Mouse (Mus musculus) thymus, postnatal 36 days (tissue): ENCODE data around the gene Sult4a1.
"Not testable (repeated sequence)": the region's sequence is repeated elsewhere in the genome, so short reads cannot be mapped to it uniquely, and the experiment has no call there.

Source experiments
- DNase-seq, 2 experiments: peaks; one replicate each; pipeline ENCODE4 v3.0.0; 2022; ENCODE audit warnings: mixed read lengths in 2 of 2

Sult4a1 gene

DNA sequence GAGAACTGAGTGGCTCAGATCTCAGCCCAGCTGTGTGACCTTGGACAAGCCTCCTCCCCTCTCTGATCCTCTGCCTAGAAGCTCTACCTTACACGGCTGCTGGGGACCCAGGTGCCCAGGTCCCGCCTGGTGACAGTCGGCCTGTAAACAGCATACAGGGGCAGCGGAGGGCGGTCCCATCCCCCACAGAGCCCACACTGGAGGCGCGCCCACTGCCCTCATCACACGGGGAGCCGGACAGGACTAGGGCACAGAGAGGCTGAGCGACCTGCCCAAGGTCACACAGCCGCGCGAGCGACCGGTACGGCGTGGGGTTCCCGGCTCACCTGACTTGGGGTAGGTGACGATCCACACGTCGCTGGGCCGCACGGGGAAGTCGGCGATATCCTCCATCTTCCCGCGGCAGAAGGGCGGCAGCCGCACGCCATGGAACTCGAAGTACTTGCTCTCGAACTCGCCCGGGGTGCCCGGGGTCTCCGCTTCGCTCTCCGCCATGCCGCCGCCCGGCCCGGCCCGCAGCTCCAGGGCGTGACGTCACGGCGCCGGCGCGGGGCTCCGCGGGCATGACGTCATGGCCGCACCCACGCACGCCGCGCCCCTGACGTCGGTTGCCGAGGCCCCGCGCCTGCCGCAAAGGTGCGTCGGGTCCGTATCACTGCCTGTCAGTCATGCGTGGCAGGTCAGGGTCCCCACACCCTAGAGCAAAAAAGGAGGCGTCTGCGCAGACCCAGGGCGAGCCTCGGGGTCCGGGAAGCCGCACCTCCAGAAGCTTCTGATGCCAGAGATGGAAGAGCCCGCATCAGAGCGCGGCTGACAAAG is at the start of gene Sult4a1:
Gene Sult4a1, minus strand, starts transcription at position 650 of the 819 bp plus-strand sequence.
- DNase-seq: no peak

DNA sequence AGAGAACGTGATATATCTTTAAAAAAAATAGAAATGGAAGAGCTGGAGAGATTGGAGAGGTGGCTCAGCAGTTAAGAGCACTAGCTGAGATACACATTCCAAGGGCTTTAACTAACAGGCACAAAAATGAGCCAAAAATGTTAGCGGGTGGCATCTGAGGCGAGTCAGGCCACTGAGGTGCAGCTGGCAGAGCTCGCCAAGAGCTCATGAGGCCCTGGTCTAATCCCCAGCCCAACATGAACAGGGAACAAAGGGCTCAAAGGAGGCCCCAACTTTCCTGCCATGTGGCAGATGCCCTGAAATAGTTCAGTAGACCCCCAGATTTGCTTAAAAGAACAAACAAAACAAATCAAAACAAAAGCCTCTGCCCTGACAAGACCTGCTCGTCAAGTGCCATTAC is 35.4 kb upstream of the Sult4a1 start:
- no peak for DNase-seq

DNA sequence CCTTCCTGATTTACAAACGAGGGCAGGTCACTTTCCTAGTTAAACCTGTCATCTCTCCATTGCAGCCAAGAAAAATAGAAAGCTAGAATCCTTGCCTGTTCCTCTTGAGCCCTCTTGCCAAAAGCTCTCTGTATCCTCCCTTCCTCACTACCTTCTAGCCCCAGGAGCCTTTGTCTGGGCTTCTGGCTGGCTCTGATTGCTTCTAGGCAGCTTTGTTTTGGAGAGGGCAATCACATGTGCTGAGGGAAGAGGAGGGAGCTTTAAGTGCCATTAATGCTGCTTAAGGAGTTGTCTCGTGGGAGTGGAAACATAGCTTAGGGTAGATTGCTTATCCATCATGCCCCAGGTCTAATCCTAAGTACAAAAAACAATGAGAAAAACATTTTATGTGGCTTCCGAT is 34.6 kb upstream of the Sult4a1 start:
- DNase-seq: no peak

DNA sequence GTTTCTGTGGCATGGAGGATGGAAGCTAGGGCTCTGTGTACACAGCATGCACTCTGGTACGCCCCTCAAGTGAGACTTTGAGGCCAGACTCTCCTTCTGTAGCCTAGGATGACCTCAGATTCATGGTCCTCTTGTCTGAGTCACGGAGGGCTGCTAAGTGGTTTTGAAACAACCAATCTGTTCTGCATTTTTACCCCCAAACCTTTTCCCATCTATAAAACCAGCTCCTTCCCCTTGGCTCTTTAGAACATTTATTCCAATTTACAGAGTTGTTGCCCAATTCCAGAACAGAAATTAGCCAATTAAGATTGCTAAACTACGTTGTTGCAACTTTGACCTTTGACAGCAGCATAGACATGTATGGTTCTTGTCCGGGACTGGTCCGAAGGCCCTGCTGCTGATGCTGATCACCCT is 34.0 kb upstream of the Sult4a1 start:
- no peak for DNase-seq

DNA sequence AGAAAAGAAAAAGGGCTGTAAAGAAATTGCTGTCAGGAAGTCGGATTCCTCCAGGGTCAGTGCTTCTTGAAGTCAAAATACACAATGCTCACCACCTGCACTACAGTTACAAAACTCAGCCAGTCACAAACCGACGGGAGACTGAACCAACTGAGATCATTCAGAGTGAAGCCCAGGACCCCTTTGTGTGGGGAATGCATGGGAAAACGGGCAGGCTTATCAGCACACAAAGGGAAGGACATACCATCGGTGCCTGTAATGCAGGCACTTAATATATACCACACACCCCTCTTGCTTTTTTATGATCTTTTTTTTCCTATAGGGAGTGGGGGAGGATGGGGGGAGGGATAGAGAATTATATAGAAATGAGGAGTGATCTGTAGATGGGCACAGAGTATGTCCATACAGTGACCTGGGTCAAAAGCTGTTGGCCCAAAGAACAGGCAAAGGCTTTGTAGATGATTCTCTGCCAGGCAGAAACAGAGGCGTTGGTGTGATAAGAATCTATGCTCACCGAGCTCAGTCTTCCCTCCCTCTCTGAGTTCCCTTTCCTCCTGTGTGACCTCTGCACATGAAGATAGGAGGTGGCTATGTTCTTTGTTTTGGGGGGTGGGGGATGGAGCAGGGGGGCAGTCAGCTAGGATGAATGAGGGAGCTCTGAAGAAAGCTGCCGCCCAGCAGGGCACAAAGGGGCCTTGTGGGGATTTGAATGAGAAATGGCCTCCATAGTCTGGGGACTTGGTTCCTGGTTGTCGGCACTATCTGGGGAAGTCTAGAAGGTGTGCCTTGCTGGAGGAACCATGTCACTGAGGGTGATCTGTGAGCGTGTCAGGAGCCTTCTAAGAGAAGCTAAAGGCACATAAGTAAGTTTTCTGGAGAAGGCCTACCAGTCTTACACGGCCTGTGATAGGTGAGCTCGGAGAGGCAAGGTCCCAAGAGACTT is 31.2 kb upstream of the Sult4a1 start:
- no peak for DNase-seq

DNA sequence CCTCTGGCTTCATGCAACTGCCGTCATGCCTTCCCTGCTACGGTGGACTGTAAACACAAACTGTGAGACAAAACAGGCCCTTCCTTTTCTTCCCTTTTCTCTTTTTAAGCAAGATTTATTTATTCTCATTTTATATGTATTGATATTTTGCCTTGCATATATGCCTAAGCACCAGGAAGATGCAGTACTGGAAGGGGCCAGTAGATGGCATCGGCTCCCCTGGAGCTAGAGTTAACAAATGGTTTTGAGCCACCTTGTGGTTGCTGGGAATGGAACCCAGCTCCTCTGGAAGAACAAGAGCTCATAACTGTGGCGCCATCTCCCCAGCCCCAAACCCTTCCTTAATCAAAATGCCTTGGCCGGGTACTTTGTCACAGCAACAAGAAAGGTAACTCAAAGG is 29.9 kb upstream of the Sult4a1 start:
- peak; percentile 26 to 44 for DNase-seq

DNA sequence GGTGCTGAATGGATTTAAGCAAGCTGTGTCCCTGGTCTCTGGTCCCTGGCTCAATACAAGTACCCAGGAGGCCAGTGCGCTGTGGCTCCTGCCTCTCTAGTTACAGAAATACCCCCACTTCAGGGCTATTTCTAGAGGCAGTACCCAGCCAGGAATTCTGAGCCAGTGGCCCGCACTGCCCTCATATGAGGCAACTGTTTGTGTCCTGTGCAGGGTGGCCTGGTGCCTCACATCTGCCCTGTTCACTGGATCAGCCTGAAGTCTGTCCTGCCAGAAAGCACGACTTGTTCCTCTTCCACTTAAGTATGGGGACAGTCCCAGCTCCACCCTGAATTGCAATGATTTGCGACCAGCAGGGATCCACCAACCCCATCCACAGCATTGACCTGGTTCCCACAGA is 27.9 kb upstream of the Sult4a1 start:
- no peak for DNase-seq

DNA sequence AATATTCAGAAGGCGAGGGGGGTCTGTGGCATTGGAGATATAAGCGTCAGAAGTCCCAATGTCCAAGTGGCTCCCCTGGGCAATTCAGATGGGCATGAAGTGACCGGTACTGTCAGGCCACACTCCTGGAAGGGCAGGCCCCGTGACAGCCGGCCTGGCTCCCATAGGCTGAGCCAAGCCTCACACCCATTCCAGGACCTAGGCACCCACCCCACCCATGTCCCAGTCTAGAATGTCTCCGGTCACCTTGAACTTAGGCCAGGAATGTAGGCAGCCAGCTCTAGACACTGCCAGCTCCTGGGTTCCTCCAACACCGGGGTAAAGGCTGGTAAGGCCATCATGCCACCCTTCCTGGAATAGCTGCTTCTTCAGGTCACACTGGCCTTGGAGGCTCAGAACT is 26.4 kb upstream of the Sult4a1 start:
- DNase-seq: no peak

DNA sequence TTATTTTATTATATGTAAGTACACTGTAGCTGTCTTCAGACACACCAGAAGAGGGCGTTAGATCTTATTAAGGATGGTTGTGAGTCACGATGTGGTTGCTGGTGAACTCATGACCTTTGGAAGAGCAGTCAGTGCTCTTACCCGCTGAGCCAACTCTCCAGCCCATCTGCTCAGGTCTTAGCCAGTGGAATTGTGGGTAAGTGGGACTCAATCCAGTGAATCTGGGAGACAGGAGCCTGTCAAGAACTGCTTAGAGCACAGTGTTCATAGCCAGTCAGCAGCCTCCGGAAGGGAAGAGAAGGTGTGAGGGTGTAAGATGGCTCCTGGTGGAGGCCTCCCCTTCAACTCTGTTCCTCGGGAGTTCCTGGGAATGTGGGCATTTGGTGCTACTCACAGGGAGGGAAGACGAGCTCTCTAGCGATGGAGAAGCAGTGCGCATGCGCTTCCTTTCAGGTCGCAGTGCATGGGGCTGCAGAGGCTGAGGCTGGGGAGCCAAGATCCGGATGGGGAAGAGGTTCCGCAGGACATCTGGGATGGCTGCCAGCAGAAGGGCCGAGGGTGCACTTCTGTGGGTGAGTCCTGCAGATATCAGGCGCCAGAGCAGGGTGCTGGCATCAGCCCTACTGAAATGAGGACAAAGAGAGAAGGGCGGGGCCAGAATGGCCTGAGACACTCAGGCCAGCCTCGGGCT is 25.7 kb upstream of the Sult4a1 start:
- no peak for DNase-seq

DNA sequence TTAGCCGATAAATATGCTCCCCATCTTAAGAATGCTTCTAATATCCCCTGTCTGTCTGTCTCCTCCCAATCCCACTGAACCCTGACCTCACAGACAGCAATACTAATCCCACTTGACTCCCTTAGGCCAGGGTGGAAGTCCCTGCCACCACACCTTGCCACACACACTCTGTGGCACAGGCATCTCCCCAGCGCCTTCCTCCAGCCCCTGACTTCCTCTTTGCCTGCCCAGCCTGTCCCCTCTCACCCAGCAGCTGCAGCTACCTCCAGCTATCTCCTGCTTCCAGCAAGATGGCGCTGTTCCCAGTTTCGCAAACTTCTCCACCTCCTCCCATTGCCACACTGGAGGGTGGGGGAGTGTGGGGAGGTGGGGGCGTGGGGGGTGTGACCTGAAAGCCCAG is 21.3 kb upstream of the Sult4a1 start:
- DNase-seq: no peak

DNA sequence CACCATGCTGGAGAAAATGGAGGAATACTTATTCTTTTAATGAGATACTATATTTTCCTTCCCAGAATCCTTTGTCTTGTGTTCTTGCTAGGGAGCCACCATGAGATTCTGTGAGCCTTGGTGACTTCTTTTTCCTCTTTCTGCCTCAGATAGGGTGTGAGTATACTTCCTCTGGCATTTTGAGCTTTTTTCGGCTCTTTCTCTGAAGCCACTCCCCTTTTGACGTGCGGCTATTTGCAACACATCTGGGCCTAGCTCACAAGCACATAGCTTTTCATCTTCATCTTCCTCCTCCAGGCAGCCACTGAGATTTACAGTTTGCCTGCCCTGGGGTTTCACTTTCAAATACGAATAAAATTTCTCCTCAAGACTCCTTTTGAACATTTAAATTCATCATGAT is 20.9 kb upstream of the Sult4a1 start:
- DNase-seq: no peak

DNA sequence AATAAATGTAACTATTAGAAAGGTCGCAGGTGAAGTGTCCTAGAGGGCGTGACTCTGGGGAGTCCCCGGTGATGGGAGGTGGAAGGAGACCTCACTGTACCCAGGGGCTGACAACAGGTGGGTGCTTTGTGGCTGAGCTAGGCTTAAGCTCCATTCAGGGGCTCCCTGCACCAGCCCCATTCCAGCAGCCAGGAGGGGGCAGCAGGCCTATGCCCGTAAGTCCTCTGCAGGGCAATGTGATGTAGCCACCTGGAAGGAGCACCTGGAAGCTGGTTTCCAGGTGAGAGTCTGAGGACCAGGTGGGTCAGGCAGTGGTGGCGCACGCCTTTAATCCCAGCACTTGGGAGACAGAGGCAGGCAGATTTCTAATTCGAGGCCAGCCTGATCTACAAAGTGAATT is 18.5 kb upstream of the Sult4a1 start:
- no peak for DNase-seq

DNA sequence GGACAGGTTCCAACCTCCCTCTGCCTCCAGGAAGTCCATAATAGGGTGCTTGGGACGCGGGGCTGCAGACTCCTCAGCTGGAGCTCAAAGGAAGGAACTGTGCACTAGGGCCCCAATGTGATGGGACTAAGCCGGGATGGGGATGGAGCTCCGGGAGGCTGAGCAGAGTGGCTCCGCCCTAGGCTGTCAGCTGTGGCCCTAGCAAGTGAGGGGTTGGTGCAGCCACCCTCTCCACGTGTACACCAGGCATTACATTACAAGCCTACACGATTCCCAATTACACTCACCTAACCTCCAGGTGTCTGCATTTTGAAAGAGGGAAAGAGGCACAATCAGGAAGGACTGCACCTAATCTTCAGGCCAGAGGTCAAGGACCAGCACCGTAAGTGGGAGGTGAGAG is 17.5 kb upstream of the Sult4a1 start, which contains the start of gene Pnpla5:
Gene Pnpla5, minus strand, starts transcription at position 101 of the 400 bp plus-strand sequence.
- no peak for DNase-seq

DNA sequence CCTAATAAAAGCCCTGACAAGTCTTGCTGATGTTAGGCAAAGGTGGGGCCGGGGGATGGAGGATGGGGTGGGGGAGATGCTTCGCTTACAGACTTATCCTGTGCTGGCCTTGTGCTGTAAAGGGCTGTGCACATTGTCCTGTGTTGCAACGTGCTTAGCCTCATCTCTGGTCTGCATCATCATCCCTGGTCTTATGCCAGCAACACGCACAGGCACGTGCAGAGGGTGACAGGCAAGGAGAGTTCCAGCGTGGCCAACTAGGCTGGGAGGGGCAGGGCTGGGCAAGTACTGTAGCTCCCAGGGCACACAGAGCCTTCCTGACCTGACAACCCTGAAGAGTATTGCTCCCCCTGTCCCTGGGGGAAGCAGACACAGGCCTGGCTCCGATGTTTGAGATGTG is 15.5 kb upstream of the Sult4a1 start:
- no peak for DNase-seq

DNA sequence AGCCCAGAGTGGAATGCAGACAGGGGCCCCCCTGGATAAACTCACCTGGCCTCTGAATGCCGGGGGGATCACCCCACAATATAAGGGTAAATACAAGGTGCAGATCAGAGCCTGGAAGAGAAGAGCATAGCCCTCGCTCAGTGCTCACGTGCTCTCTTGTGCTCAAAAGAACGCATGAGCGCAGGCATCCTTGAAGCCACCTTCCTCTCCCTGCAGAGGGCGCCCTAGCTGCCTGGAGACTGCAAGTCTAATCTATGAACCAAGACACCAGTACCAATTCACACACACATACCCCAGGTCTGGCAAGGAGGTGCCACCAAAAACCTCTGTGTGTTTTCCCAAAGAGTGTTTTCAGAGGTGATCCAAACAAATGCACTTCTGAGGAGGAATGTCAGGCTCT is 15.1 kb upstream of the Sult4a1 start:
- DNase-seq: no peak

DNA sequence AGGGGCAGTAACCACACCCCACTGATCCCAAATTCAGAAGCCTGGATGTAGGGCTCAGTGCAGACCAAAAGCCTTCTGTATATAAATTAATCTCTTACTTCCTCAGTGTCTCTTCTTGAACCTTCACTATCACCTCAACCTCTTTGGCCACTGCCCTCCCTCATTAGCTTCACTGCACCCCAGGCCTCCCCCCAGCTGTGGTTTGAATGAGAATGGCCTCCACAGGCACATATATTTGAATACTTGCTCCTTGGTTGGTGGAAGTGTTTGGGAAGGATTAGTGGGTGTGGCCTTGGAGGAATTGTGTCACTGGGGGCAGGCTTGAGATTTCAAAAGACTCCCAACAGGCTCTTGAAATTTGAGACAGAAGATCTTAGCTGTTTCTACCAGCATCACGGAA is 10.9 kb upstream of the Sult4a1 start:
- DNase-seq: no peak

DNA sequence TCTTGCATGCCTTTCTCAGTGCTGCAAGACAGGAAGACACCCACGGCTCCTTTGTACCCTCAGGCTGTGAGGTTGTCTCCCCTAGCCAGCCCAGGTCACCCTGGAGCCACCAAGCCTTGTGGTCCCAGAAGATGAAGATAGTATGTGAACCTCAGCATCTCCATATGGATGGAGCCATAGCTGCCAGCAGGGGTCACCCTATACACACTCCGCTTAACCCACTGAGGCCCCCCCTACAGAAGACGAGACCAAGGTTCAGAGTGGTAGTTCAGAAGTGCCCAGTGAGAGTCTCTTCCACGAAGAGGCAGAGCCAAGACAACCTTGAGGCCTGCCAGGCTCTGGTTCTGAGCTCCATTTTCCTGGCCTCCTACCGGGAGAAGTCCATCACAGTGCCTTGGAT is 10.2 kb upstream of the Sult4a1 start:
- DNase-seq: no peak

DNA sequence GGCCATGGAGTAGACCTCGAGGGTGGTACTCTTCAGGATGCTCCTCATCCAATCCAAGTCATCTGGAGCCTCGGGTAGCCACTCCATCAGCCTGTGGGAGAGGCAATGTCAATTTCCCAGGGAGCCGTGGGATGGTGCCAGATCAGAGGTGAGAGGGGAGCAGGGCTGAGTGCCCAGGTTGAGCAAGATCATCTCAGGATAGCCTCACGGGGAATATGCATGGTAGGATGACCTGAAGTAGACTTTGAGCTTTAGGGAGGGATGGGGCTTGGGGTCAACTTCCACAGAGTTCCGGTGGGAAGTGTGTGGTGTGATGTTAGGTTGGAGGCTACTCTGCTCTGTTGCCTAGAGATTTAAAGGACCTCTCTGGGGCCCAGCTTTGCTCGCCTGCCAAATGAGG is 8.3 kb upstream of the Sult4a1 start:
- DNase-seq: no peak

DNA sequence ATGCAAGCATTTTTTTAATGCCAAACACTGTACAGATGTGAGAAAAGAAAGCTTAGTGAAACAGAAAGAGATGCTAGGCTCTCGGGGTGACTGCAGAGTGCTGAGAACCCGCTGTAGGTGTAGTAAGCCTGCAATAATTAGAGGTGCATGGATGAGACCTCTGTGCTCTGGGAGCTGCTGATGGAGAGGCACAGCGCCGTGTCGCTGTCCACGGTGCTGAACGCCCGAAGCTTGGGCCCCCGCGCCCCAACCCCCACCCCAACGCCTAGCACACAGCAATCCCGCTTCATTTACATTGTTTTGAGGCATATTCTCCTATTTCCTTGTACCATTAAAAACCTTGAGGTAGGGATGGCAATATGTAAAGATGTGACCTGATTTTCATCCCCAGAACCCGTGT is 3.3 kb upstream of the Sult4a1 start:
- no peak for DNase-seq

DNA sequence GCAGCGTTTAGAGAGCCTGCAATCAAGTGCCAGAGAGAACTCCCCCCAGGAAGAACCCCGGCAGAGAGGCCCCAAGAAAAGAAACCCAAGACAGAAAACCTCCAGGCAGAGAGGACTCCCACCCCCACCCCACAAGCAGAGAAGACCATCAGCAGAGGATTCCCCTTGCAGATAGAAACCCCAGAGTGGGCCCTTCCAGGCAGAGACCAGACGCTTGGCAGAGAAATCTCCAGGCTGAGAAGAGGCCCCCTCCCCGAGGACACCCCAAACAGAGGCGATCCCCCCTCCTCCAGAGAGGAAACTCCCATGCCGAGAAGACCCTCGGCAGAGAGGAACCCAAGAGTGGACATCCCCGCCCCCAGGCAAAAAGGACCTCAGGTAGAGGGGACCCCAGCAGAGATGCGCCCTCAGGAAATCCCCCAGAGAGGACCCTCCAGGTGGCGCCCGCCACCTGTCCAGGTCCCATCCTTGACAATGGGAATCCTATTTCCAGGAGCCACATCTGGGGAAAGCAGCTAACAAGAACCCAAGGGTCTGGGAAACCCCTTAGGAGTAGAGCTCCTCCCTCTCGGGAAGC is 458 bp upstream of the Sult4a1 start:
- DNase-seq: no peak

DNA sequence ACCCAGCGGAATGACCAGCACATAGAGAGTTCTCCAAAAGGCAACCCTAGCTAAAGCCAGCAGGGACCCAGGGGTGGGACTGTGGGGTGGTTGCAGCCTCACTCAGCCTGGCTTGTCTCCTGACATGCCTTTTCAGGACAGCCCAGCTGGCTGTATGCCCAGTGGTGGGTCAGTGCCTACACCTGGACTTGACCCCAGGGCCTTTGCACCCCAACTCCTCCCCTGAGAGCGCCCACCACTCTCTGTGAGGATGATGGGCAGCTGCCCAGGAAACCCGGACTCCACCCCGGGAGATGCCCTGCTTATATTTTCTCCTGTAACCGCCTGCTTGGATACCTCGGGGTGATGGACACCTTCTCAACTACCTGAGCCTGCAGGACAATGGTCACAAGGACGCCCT is 928 bp downstream of the Sult4a1 start:
- DNase-seq: no peak

DNA sequence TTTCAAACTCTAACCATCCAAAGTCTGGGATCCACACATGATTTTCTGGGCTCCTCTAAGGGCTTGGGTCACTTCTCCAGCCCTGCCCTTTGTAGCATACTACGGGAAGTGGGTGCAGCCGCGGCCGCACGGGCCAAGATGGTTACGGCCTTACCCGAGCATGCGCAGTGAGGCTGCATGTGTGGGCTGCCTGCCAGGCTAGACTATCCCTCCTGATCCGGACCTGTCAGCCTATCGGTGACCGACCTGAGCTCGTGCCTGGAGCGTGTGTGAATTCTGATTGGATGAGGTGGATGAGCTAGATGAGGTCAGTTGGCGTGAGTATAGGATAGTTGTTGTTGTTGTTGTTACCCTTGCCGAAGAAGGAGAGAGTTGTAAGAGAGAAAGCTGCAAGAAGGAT is 8.0 kb downstream of the Sult4a1 start:
- DNase-seq: not testable (repeated sequence)

DNA sequence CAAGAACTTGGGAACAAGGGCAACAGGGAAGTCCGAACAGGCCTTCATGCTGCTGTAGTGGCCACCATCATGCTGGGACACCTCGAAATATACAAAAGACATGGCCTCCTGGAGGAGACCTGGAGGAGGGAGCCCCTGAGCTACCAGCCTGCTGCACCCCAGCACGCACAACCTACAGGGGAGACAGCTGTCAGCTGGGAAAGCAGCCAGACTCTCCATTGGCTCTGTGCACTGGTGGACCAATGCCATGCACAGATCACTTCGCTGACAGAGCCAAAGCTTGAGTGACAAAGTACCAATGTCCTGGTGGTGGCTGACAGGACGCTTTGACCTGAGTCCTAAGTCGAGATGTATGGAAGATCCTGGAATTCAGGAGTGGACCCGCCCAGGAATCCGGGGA is 9.5 kb downstream of the Sult4a1 start:
- no peak for DNase-seq
